Mouse (Mus musculus) NIH3T3 (cell line): ENCODE measurements at regions not wholly inside any gene's neighbourhood (a gene's known extent, or its start where the extent isn't known, plus 50 kb on each side); places are given as distances from the start of the nearest gene placed in this dataset.

Experiments
- DNase-seq: peaks from one replicate; pipeline ENCODE4 v3.0.0-alpha.2; 2012; ENCODE audit warnings: low read depth

DNA sequence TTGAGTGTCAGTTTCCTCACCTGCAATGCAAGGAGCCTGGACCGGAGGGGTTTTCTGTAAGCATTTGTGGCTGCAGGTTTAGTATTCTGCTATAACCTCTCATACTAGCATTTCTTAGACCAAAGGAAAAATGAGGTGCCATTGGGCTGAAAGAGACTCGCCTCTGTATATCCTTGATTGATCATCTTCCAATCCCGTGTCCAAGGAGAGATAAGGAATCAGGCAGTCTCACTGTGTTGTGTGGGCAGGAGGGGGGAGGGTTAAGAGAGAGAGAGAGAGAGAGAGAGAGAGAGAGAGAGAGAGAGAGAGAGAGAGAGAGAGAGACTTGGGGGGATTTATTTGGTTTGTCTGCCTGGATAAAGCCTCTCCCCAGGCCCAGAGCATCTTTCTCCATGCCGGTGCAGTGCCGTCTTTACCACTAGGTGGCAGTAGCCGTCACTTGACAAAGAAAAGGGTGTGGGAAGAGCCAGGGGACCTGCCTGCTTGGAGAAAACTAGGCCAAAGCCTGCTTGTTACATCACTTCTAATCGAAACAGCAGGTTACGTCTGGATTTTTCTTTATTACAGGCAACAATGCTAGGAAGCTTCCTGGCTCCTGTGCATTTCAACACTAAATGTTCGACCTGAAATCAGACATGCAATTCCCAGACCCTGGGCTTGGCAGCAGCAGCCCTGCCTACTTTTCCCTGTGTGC, 56.1 kb upstream of the Ces5a start:
- DNase-seq: peak; percentile 93

DNA sequence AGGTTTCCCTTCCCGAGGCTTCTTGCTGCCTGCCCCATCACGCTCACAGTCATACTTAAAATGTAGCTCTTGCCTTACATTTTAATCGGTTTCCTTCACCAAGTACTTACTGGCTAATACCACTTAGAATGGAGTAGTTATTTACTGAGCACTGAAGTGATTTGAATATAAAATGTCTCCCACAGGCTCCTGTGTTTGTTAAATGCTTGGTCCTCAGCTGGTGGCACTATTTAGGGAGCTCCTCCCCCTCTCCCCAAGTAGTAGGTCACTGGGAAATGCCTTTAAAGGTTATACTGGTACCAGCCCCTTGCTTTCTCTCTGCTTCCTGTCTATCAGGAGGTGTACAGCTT, 56.6 kb upstream of the Ces5a start:
- no peak for DNase-seq

DNA sequence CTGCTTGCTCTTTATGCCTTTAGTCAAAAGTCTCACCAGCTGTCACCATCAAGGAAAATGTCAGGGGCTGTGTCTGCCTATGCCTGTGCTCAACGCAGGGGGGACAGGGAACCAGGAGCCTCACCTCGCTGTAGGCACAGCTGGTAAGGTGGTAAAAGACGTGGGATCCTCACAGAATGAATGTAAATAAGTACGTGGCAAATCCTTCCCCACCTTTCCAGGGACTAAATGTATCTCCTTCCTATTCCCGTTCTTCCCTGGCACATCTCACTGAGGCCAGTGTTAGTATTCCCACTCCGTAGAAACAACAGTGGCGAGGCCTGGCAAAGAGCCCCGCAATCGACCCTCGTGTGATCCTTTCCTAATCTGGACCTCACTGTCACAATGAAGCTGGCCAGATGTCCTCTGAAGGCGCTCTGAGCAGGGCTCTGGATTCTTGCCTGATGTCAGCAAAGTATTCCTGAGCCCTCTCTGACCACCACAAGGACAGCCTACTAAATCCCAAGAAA, 63.0 kb upstream of the Ces5a start:
- DNase-seq: no peak

DNA sequence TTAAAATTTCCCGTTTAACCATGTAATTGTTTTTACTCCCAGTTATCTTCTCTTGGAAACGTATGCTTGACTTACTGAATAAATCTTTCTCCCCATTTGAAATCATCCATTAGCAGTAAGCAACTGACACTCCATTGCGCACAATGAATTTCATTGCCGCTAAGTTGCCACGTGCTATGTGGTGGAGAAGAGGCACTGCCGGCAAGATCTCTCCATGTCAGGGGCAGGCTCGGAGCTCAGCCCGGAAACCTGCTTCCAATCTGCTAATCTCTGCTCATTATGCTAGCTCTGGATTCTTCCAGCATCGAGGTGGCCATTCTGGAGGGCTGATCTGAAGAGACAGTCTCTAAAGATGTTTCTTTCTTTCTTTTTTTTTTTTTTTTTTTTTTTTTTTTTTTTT, 63.7 kb upstream of the Ces5a start:
- no peak for DNase-seq

DNA sequence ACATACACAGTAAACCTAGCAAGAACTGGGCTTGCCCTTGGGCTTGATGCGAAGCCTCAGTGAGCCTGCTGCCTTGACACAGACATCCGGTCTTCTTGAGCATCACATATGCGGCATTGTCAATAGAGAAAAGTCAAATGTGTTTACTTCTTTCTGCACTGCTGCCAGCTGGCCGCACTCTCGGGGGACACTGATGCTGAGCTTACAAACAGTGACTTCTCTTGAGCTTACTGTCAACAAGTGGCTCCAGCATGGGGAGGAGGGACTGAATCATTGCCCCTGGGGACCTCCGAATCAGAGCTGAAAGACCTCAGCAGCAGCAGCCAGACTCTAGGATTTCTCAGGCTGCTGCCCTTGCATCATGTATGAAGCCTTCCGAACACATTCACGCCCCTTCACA, 64.1 kb upstream of the Ces5a start:
- DNase-seq: peak; percentile 48

DNA sequence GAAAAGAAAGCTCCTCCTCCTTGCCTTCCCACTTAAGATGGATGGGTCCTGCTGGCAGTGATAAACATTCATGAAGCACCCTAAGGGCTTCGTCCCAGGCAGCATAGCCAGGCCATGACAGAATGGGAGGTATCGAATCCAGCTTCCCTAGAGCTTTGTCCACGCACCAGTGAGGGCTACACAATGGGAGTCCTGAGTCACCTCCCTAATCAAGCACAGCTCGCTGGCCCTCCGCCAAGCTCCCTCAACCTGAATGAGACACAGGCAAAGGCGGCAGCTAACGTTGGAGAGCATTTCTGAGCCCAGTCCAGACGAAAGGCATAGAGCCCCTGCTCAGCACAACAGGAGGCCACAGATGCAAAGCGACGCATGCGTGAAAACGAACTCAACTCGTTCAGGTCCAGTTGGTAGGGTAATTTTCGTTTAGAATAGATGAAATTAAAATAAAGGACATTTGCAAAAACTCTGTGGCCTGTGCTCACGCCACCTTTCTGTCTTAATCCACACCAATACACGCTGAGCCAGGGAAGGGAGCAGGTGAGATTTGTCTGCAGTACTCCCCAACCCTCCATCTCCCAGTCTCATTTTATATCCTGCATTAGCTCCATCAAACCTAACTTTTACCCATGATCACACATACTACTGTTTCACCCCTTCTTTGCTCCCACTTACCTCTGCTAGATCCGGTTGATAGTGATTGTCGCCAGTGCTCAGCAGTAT, 91.3 kb upstream of the Ces5a start:
- peak; percentile 80 for DNase-seq

DNA sequence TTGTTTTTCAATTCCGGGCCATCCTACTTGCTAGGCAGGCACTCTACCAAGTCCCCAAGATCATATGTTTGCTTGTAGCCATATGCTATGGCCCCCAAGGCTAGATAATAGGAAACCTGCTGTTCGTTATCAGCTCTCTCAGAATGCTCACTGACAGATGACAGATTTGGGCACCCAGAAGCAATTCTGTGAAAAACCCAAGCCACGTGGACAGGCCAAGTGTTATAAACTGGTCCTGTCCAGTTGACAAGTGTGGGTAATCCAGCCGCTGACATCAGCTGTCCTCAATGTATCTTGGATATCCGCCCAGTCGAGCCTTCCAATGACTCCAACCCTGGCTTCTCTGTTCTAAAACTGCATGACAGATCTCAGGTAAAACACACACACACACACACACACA, 92.0 kb upstream of the Ces5a start:
- no peak for DNase-seq

DNA sequence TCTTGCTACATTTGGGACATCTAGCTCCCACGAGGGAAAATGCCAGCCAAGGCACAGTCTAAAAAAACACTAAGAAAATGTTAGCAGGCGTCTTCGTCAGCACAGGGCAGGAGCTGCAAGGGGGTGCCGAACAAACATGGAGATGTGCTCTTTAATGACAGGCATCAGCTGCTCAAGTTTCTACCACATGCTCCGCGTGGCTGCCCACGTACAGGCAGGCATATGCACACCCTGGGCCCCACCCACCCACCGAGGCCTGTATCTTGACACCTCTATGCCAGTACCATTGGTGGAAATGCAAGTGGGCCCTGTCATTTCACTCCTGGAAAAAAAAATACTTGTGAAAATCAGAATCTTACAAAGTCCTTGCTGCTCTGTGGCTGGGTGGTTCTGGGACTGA, 97.3 kb upstream of the Ces5a start:
- DNase-seq: no peak

DNA sequence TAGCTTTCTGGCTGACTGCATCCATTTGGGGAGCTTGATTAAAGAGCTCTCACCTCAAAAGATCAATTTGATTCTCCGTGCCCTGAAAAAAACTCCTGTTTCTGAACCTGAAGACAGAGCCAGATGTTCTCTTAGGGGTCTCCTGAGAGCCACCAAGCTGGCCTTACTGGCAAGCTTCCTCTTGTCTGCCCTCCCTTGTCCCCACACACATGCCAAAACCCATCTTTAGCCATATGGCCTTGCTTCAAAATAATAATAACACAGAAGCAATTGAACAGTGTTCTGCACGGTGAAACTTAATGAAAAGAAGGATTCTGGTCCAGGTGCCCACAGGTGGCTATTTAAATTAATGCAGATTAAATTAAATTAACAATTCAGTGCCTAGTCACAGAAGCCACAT, 107.1 kb upstream of the Ces5a start:
- DNase-seq: no peak

DNA sequence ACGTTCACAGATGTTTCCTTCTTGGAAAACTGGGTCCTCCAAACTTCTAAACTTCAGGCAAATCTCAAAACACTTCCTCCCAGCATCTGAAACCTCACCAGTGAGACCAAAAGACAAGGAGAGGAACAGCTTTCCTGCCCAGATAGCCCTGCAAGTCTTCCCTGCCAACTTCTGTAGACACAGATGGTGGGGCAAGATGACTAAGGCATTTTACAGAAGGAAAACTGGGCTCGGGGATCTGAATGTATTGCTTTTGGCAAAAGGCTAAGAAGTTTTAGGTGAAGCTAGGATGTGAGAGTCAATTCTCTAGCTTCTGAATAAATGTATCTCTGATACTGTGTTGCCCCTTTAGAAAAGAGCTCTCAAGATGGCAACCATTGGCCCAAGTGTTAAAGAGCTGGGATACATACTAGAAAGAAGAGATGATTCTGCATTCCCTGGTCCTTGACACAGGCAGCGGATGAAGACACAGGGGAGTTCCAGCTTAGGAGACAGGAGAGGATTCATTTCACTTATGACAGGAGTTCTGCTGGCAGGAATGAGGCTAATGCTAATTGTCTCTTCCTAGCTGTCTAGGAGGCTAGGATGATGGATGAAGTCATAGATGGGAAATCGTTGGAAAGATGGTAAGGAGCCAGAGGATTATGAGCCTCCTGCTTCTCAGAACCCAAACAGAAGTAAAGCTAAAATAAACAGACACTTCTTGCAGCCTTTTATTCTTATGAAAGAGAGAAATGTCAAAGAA, 108.0 kb upstream of the Ces5a start:
- no peak for DNase-seq

DNA sequence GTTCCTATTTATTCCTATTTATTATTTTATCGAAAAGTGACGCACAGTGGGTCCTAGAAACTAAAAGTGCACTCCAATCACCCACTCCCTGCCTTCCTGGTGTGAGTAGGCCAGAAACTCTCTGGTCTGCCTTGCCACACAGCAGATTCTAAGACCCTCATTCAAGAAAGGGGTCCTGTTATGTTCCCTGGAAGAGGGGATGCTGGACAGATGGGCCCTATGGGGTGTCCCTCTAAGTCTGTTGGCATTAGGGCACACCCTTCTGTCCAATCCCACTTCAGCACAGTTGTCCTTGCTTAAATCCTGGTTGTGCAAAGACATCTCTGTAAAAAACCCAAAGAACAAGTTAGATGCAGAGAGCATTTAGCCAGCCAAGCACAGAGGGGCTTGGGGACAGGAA, 117.8 kb upstream of the Ces5a start:
- no peak for DNase-seq

DNA sequence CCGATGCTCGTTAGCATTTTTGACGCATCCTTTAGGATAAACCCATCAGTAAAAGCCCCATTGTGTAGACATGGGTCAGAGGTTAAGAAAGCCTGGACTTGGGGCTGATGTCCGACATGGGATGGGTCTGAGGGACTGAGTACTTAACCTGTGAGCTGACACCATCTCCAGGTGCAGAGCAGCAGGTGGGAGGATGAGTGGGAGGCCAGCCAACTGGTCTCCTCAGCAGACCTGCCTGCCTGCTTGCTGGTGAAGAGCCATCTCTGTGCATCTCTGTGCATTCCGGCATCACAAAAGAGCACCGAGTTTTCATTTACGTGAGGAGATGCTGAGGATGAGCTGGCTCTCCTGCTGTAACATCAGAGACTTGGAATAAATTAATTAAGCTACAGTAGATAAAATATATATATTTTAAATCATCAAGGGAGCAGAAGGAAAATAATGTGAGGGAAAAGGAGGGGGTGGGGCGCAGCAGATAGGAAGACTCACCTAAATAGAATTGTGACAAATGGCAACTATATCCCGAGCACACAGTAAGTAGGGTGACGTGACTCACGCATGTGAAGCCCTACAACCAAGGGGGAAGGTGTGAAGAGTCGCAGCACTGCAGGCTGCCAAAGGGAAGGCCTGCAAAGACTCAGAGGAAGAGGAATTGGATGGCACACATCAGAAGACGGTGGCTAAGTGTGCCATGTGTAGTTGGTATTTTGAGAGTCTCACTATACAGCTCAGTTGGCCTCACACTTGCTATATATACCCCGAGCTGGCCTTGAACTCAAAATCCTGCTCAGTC, 118.5 kb upstream of the Ces5a start:
- no peak for DNase-seq

DNA sequence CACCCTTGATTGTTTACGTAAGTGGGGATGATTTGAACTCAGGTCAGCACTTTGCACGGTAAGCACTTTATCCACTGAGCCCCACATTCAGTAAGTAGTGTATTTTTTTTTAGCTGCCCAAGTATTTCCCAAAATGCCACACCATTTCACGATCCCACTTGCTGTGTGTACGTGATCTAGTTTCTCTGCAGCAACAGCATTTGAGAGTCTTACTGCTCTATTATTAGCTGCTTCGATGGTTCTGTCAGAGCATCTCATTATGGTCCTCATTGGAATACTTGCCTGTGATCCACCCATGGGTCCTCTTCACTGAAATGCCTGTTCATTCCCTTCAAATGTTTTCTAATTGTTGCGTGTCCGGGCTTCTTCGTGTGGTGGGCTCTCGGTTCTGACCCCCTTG, 120.1 kb upstream of the Ces5a start:
- no peak for DNase-seq

DNA sequence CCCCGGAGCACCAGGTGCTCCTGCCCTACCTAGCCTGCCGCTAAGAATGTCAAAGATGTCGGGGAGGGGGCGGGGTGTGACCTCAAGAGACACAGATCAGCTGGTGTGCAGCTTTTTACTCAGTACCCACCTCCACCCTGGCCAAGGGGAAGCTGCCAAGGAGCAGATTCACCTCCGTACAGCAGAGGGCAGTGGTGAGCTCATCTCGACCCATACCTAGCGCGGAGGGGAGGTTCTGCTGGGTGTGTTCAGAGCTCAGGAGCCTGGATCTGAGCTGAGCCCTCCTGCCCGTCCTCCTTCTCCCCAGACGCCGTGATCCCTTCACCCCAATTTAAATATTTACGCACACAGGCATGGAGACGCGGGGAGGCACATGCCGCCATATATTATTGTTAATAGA, 126.1 kb upstream of the Ces5a start:
- peak; percentile 74 for DNase-seq

DNA sequence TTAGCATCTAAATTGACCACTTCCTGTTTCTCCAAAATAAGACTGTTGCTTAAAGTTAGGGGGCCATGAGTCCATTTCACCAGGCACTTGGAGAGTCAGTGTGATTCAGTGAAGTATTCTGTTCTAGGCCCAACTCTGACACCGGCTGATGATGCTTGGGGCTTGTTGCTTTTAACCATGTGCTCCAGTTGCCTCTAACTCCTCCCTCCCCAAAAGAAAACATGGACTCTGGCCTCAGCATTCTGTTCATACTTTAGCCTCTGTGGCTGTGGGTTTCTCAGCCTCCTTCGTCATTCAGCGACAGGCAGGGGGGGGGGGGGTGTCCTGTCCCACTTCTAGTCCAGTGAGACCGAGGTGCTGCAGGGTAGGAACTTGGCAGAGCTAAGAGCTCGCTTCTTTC, 126.6 kb upstream of the Ces5a start:
- DNase-seq: peak; percentile 9

DNA sequence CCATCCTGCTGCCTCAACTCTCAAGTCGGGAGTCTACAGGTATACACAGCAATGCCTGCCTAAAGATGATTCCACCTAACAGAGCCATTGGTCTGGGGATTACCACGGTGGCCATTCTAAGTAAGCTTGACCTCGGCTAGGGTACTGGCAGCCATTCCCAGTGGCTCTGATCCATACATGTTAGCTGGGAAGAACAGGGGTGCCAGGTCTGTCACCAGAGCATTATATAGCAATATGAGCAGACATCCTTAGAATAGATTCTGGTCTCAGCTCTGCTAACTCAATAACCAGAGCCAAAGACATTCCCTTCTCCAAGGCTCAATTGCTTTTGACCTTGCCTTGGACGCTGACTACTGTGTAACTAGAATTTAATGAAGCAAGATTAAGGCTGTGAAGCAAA, 128.2 kb upstream of the Ces5a start:
- DNase-seq: no peak

DNA sequence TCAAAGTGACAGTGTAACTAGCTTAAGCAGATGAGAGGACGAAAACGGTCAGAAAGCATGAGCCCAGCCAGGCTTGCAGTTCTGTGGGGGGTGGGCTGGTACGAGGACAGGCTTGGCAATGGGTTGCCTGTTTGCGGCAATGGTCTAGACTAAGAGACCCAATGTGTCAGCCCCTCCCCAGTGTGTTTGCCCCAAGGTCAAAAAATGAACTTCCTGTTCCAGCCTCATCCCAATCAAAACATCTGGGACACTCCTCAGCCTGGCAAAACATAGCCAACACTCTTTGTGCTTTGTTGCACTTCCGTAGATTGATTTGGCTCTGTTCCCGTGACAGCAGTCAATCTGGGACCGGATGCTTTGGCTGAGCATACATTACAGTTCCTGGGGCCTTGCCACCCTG, 132.7 kb upstream of the Ces5a start:
- DNase-seq: no peak

DNA sequence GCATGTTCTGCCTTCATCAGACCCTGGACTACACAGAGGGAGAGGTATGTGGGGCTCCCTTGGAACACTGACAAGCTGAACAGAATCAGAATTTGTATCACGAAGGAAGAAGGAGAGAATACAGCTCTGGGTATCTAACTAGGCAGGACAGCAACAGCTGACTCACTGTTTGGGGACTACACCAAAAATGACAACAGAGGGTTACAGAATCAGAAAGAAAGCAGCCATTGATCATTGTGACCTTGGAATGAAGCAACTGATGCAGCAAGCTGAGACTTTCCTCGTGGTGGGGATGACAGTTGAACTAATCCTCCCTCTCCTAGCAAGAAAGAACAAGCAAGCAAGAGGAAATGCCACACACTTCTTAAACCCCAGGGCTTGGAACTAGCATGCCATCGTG, 135.0 kb upstream of the Gnao1 start:
- no peak for DNase-seq

DNA sequence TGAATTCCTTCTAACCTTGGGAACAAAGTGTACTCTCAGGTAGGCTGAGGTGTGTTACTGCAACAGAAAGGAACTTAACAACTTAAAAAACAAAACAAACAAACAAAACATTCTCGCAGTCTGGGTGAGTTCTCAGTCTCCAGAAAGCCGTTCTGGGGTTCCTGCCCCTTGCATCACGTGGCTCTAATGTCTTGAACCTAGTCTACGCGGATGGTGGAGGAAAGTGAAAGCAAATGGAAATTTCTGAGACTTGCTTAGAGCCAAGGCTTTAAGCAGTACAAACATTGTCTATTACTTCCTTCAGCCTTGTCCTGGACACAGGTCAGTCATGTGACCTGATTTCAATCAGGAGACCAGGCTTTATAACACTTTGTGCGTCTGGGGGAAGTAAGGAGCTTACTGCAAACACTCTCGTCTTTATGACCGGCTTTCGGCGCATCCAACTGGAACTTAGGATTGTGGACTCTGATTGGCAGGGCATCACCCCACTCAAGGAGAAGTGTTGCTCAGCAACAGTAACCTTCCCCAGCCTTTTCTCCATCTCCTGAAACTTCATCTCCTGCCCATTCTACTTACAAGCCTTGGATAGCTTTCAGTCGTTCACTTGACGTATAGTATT, 125.9 kb upstream of the Gnao1 start:
- DNase-seq: peak; percentile 4

DNA sequence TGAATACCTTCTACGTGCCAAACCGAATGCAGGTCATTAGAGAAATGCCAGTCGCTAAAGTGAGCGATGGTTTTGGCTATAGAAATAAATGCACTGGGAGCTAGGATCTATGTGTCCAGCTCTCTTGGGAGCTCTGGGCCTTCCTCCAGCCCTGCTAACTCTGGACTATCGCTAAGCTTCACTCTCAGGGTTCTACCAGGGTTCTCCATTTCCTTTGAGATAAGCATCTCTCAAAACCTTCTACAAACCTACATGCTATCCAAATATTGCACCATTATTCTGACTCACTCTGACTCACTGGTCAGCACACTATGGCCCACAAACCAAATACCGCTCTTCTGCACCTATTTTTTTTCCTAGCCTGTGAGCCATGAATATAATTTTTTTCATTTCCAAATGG, 125.4 kb upstream of the Gnao1 start:
- peak; percentile 81 for DNase-seq

DNA sequence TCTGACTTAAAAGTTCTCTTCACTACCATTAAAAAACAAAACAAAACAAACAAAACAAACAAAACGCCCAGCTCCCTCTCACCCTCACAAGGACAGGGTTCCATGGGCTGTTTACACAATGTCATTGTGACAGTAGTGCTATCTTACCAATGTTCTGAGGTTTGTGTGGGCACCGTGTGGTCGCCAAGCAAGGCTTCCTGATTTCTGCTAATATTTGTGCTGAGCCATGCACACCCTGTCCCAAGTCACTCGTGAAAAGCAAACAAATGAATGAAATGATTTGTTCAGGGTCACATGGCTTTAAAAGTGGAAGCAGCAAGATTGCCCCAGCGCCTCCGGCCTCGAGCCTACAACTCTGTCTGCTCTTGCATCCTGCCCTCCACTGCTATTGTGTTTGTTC, 120.9 kb upstream of the Gnao1 start:
- no peak for DNase-seq
